Mouse (Mus musculus): Measurements from ENCODE around the gene Tspan18.

- TF ChIP-seq CTCF (IDR thresholded peaks at IDR 0.05; ENCODE audit: control insufficient read depth, insufficient read depth, insufficient read length) (no peak), CEBPB (IDR thresholded peaks at IDR 0.05; ENCODE audit: low read depth) (no peak), FOSL1 (IDR thresholded peaks at IDR 0.05; ENCODE audit: insufficient read depth, low read length, poor library complexity, severe bottlenecking) (no peak)
These were observed 156.0 kb downstream of the Tspan18 start for GRCm38 (mm10) chr2:93178313-93178677.

Measured in C2C12 (cell line).